Mouse (Mus musculus): ENCODE results near the gene Draxin. TPM values are rescaled to one million over a fixed set of nuclear protein-coding genes. Genes with fewer than 3 reads are reported as not detected.

Gene Draxin
- polyA plus RNA-seq, 1 experiment, result not detected

DNA sequence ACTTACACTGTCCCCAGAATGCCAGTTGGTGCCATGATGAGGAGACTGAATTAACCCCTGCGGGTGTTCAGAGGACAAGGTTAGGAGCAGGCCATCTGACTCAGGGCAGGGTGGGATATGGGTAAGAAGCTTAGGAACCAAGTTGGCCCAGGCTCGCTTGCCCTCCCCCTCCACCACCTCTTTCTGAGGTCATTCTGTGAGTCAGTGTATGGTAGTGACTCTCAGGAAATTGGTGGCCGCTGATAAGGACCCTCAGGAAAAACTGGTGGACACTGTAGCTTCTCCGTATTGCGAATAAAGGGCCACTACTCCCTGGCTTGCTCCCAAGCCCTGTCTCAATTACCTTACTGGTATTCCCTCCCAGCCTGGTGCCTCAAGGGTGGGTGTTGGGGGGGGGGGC lies 21.3 kb downstream of the Draxin start:
- H3K36me3 ChIP-seq (ENCODE audit: control insufficient read depth), result no peaks in the 10 kb centered on the region
- H3K4me3 ChIP-seq (replicated peaks), result no peak overlapping the region
- TF ChIP-seq TAL1 (IDR thresholded peaks at IDR 0.05; ENCODE audit: low read length) (no peak), GATA1 (IDR thresholded peaks at IDR 0.05; ENCODE audit: low read length) (no peak)
- H3K4me1 ChIP-seq (ENCODE audit: control insufficient read depth), result no peaks in the 10 kb centered on the region
- H3K27me3 ChIP-seq (ENCODE audit: control insufficient read depth), result peaks cover 9% of the 10 kb centered on the region
- no peaks in the 10 kb centered on the region for H3K9me3 ChIP-seq (ENCODE audit: control insufficient read depth, low read length)

DNA sequence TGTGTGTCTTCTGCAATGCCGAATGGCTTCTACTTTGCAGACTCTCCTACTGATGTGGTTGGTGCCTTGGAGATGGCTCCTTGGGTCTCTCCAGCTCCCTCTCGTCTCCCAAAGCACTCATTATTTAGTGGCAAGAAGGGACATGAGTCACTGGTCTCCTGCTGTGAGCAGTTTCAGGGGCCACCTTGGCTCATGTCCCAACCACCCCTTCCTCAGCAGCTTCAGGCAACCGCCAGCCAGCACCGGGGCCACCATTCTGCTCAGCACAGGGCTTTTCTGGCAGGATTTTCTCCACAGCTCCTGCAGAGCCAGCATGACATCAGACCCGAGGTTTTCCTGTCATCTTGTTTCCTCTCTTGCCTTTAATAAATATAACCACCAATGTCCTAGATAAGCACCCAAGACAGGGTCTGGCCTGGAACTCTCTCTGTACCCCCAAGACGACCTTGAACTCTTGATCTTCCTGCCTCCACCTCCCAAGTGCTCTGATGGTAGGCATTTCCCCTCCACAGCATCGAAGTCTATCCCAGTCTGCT lies 21.9 kb downstream of the Draxin start:
- Histone ChIP-seq H3K4me3 (replicated peaks) (no peak overlapping the region), H3K9me3 (ENCODE audit: control insufficient read depth, low read length) (no peaks in the 10 kb centered on the region), H3K4me1 (ENCODE audit: control insufficient read depth) (no peaks in the 10 kb centered on the region), H3K36me3 (ENCODE audit: control insufficient read depth) (no peaks in the 10 kb centered on the region), H3K27me3 (ENCODE audit: control insufficient read depth) (peaks cover 9% of the 10 kb centered on the region)
- no peak for TF ChIP-seq GATA1 (IDR thresholded peaks at IDR 0.05; ENCODE audit: low read length)

DNA sequence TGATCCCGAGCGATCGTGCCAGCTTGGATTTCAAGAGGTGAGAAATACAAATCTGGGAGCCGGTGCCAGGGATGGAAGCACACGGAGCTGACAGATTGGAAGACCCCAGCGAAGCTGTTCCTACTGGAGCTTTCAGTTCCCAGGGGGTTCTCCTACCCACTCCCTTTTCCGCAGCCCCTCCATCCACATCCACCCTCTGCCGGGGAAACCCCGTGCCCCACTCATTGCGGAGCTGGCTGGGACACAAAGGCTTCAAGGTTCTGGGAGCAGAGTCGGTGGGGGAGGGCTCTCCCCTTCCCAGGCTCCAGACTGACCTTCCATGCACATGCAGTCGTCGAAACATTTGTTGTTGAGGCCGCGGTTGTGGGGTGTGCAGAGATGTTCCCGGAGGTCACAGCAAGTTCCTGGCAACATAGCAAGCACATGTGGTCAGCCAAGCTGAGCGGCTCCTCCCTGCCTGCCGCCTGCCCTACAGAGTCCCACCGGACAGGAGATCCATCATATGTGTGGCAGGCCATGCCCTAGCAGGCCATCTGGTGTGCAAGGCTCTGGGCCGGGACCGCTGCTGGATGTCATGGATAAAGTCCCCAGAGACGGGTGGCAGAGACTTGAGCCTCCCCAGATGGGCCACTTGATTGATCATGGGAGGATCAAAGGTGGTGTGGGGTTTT lies 22.7 kb downstream of the Draxin start:
- Histone ChIP-seq H3K4me1 (ENCODE audit: control insufficient read depth) (no peaks in the 10 kb centered on the region), H3K27me3 (ENCODE audit: control insufficient read depth) (peaks cover 9% of the 10 kb centered on the region), H3K9me3 (ENCODE audit: control insufficient read depth, low read length) (no peaks in the 10 kb centered on the region), H3K4me3 (replicated peaks) (no peak overlapping the region), H3K36me3 (ENCODE audit: control insufficient read depth) (no peaks in the 10 kb centered on the region)
- TF ChIP-seq TAL1 (IDR thresholded peaks at IDR 0.05; ENCODE audit: low read length) (no peak), GATA1 (IDR thresholded peaks at IDR 0.05; ENCODE audit: low read length) (no peak)

DNA sequence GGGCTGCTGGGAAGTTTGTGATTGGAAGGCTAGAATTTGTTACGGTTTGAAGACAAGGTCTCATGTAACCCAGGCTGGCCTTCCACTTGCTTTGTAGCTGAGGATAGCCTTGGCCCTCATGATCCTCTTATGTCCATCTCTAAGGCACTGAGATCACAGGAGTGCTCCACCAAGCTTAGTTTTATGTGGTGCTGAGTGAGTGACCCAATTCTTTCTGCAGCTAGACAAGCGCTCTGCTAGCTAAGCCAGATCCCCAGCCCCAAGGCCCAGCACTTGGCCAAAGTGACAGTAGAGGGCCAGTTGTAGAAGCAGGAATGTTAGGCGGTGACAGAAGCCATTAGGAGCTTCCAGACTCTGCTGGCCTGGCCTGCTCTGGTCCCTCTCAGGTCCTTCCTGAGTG lies 26.4 kb downstream of the Draxin start:
- Histone ChIP-seq H3K4me1 (ENCODE audit: control insufficient read depth) (no peaks in the 10 kb centered on the region), H3K9me3 (ENCODE audit: control insufficient read depth, low read length) (no peaks in the 10 kb centered on the region), H3K27me3 (ENCODE audit: control insufficient read depth) (peaks cover 9% of the 10 kb centered on the region), H3K36me3 (ENCODE audit: control insufficient read depth) (no peaks in the 10 kb centered on the region), H3K4me3 (replicated peaks) (no peak overlapping the region)
- no peak for TF ChIP-seq TAL1 (IDR thresholded peaks at IDR 0.05; ENCODE audit: low read length)
- TF ChIP-seq GATA1 (IDR thresholded peaks at IDR 0.05; ENCODE audit: low read length), result no peak

DNA sequence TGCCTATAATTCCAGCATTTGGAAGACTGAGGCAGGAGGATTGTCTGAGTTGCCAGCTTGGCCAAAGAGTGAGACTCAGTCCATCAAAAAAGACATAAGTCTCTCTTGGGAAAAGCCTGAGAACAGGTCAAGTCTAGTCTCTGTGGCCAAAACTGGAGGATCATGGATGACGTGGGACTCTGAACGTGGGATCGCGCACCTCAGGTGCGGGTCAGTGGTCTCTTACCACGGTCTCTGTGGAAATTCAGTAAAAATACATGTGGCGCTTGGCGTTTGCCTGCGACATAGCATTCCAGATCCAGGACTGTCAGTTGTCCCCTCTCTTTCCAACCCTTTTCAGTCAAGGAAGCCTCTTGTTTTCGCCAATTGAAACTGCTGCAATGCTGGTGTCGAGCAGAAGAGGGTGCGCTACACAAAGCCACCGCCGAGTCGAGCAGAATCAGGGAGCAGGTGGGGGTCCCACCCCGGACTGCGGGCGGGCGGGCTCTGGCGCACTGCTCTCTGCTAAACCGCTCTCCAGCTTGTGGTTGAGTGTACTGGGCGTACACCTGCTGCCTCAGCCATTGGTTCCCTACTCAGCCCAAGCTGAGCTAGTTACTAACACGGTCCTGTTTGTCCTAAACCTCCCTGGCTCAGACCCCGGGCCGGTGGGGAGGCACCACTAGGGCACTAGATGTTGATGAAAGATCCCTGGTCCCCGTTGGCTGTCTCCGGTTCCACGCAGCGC lies 28.5 kb downstream of the Draxin start:
- H3K36me3 ChIP-seq (ENCODE audit: control insufficient read depth), result no peaks in the 10 kb centered on the region
- TF ChIP-seq TAL1 (IDR thresholded peaks at IDR 0.05; ENCODE audit: low read length), result no peak
- TF ChIP-seq GATA1 (IDR thresholded peaks at IDR 0.05; ENCODE audit: low read length), result no peak

DNA sequence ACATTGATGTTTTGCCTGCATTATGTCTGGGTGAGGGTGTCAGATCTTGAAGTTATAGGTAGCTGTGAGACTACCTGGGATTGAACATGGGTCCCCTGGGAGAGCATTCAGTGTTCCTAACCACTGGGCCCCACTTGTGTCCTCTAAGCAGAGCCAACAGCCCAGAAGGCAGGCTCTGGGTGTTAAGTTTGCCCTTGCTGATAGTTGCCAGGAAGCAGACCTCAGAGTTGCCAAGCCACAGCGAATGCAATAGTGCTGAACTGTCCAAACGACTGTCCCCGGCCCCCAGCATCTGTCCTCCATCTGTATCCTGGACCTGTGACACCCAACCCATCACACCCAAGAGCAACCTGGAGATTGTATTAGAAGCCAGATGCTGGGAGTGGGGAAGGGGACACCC lies 31.8 kb downstream of the Draxin start:
- H3K9me3 ChIP-seq (ENCODE audit: control insufficient read depth, low read length), result no peaks in the 10 kb centered on the region
- H3K4me1 ChIP-seq (ENCODE audit: control insufficient read depth), result peaks cover 10% of the 10 kb centered on the region
- H3K36me3 ChIP-seq (ENCODE audit: control insufficient read depth), result no peaks in the 10 kb centered on the region
- no peaks in the 10 kb centered on the region for H3K27me3 ChIP-seq (ENCODE audit: control insufficient read depth)
- TF ChIP-seq TAL1 (IDR thresholded peaks at IDR 0.05; ENCODE audit: low read length) (no peak), GATA1 (IDR thresholded peaks at IDR 0.05; ENCODE audit: low read length) (no peak)
- H3K4me3 ChIP-seq (replicated peaks), result no peak overlapping the region

More for the DNA sequence above, 28.5 kb downstream of the Draxin start:
- Histone ChIP-seq H3K4me3 (replicated peaks) (no peak overlapping the region), H3K27me3 (ENCODE audit: control insufficient read depth) (no peaks in the 10 kb centered on the region), H3K4me1 (ENCODE audit: control insufficient read depth) (no peaks in the 10 kb centered on the region), H3K9me3 (ENCODE audit: control insufficient read depth, low read length) (no peaks in the 10 kb centered on the region)

DNA sequence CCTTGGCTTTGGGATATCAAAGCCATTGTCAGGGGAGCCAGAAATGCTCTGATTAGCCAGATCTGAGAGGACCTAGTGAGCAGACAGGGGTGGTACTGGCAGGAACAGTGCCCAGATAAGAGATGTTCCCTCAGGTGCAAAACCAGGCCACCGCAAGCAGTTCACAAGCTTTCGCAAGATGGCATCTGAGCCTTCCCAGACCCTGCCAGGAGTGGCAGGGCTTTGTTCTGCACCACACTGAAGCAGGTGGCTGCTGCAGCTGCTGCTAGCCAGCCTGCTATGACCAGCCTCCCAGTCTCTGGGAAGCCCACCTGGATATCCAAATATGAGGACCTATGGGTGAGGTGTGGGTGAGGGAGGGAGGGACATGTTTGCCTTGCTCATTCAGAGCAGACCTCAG lies 32.6 kb downstream of the Draxin start:
- no peak for TF ChIP-seq TAL1 (IDR thresholded peaks at IDR 0.05; ENCODE audit: low read length)
- no peak for TF ChIP-seq GATA1 (IDR thresholded peaks at IDR 0.05; ENCODE audit: low read length)
- no peaks in the 10 kb centered on the region for H3K9me3 ChIP-seq (ENCODE audit: control insufficient read depth, low read length)
- H3K4me3 ChIP-seq (replicated peaks), result no peak overlapping the region
- H3K27me3 ChIP-seq (ENCODE audit: control insufficient read depth), result no peaks in the 10 kb centered on the region
- H3K4me1 ChIP-seq (ENCODE audit: control insufficient read depth), result peaks cover 10% of the 10 kb centered on the region
- no peaks in the 10 kb centered on the region for H3K36me3 ChIP-seq (ENCODE audit: control insufficient read depth)

DNA sequence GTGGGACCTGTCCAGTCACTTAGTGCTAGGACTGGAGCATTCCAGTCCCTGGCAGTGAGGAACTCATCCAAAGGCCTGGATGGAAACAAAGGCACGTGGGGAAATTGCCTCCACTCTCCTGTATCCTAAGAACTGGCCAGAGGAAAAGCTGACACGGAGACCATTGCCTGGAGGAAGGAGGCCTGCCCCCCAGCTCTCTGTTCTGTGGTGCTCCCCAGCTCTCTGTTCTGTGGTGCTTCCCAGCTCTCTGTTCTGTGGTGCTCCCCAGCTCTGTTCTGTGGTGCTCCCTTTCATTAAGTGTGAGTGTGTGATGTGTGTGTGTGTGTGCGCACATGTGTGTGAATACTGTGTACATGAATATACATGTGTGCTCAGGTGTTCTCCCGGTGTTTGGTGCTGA lies 35.4 kb downstream of the Draxin start:
- H3K4me3 ChIP-seq (replicated peaks), result no peak overlapping the region
- TF ChIP-seq GATA1 (IDR thresholded peaks at IDR 0.05; ENCODE audit: low read length) (no peak), TAL1 (IDR thresholded peaks at IDR 0.05; ENCODE audit: low read length) (no peak)
- no peaks in the 10 kb centered on the region for H3K9me3 ChIP-seq (ENCODE audit: control insufficient read depth, low read length)
- H3K27me3 ChIP-seq (ENCODE audit: control insufficient read depth), result no peaks in the 10 kb centered on the region
- H3K4me1 ChIP-seq (ENCODE audit: control insufficient read depth), result peaks cover 10% of the 10 kb centered on the region
- H3K36me3 ChIP-seq (ENCODE audit: control insufficient read depth), result no peaks in the 10 kb centered on the region

DNA sequence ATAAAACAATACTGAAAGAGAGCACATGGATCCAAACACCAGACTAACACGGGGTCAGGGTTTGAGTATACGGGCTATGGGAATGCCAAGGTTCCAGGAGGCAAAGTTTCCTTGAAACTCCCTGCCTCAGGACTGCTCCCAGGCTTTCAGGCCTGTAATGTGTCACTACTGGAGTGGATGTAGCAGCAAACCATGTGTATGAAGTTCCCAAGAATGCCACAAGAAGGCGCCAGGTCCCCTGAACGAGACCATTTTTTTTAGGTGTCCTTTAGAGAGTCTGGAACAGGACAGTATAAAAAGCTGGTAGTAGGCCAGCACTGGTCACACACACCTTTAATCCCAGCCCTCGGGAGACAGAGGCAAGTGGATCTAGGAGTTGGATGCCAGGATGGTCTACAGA lies 36.3 kb downstream of the Draxin start:
- TF ChIP-seq GATA1 (IDR thresholded peaks at IDR 0.05; ENCODE audit: low read length), result no peak
- TF ChIP-seq TAL1 (IDR thresholded peaks at IDR 0.05; ENCODE audit: low read length), result no peak
- H3K36me3 ChIP-seq (ENCODE audit: control insufficient read depth), result no peaks in the 10 kb centered on the region
- H3K4me3 ChIP-seq (replicated peaks), result no peak overlapping the region
- H3K4me1 ChIP-seq (ENCODE audit: control insufficient read depth), result peaks cover 10% of the 10 kb centered on the region
- no peaks in the 10 kb centered on the region for H3K9me3 ChIP-seq (ENCODE audit: control insufficient read depth, low read length)
- H3K27me3 ChIP-seq (ENCODE audit: control insufficient read depth), result no peaks in the 10 kb centered on the region
